Mouse (Mus musculus) frontal cortex, postnatal 14 days (tissue): ENCODE measurements around the gene Vps37b.
"Not testable (repeated sequence)": the region's sequence is repeated elsewhere in the genome, so short reads cannot be mapped to it uniquely, and the experiment has no call there.

Source experiments
- DNase-seq, 2 experiments: peaks; one replicate each; pipeline ENCODE4 v3.0.0; 2022; ENCODE audit warnings: low spot score in 2 of 2

Gene Vps37b

DNA sequence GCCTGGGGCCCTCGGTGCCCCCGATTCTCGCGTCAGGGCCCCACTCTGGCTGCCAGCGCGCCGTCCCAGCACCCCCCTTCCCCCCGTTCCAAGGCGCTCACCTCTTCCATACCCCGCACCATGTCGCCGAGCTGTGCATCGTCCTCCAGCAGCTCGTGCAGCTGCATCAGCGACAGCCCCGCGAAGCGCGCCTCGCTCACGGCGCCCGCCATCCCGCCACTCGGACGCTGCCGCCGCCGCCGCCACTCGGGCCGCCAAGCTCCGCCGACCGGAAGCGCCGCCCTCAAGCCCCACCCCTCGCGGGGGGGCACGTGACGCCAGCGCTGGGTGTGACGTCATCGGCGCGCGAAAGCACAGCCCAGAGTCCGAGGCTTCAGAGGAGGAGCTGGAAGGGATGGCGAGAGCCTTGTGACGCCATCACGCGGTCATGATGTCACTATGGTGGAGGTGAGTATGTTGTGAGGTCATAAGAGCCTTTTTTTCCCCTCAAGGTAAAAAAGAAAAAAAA, at the start of gene Vps37b:
Vps37b (minus strand) TSS at position 270 of the 508 bp plus-strand sequence.
- peak; percentile 82 to 86 for DNase-seq

DNA sequence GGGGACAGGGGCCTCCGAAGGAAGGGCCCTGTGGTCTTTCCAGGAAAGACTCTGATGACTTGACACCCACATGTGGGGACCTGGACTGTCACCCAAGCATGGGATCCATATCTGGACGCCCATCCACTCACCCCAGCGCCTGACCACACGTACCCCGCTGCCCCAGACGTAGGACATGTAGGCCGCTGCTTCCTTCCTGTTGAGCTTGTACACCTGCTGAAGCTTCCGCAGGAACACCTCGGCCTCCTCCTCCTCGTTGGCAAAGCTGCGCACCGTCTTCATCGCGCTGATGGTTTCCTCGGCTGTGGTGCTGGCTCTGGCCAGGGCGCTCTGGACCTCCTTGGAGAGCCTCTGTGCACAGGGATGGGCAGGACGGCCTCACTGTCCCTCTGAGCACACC, 47.8 kb upstream of the Vps37b start:
- no peak for DNase-seq

DNA sequence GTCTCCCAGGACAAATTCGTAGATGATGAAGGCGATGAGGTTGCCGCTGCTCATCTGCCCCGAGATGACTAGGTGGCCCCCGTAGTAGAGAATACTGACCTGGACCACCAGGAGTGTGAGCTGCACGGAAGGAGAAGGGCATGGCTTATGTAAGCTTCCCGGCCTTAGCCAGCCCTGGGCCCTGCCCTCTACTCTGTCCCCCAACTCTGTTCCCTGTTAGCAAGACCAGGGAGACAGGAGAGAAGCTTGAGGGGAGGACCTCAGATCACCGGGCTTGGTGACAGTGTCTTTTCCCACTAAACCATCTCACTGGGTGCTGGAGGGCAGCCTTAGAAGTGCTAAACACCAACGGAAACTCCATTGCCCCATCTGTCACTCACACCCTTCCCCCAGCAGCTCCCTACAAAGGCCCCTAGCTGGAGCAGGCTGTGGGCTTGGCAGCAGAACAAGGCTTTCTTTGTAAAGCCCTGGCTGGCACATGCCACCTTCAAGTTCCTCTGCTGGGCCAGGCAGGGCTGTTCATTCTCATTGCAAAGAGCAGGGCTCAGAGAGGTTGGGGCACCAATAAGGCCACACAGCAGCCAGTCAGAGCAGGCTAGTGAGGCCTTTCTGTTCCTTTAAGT, 46.8 kb upstream of the Vps37b start:
- peak; percentile 41 to 77 for DNase-seq

DNA sequence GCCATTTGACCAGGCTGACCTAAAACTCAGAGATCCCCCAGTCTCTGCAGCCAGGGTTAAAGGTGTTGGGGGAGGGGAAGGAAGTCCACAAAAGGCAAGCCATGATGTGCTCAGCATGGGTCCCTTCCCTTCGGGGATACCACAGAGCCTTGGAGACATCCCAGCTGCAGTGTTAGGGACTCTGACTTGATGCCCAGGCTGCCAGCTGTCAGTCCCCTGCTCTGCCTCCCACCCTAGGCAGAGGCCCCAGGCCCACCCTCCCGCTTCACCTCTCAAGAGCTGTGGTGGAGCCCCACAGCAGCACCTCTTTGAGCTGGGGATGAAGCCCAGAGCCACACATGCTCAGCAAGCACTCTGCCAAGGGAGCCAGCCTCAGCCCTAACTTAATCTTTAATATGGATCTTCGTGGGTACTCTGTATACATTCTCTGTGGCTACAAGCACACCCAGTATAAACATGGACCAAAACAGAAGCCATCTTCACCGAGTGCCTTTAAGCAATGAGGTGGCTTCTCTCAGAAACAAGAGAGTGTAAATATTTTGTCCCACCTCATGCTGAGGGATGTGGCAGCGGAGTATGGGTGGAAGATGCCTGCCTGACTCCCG, 45.9 kb upstream of the Vps37b start:
- no peak for DNase-seq

DNA sequence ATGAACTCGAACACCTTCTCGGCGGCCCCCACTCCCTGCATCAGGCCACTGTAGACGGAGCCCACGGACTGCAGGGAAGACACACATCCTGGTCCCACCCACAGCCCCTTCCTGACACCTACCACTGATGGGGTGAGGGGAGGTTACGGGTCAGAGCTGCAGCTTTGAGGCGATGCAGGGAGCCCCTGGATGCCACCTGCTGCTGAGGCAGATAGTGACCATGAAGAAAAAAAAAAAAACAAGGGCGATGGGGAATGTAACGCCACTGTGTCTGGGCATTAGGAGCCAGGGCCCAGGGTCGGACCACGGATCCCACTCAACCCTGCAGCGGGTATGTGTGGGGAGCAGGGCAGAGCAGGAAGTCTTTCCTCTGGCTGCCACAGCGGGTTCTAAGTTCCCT, 45.2 kb upstream of the Vps37b start:
- no peak for DNase-seq

DNA sequence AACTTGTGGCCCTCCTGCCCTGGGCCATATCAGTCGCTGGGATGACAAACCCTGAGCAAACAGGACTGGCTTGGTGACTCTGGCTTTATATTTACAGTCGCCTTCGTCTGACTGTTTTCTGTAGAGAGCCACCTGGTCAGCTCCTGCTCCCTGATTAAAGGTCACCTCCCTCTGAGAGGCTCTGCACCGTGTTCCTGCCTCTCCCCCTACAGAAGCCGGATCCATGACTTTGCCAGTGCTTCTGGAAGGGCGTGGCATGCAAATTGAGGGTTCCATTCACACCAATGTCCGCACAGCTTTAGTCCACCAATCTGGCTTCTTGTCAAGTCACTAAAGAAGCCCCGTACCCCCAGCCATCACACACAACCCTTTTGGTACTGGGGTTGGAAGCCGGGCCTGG, 44.5 kb upstream of the Vps37b start:
- no peak for DNase-seq

DNA sequence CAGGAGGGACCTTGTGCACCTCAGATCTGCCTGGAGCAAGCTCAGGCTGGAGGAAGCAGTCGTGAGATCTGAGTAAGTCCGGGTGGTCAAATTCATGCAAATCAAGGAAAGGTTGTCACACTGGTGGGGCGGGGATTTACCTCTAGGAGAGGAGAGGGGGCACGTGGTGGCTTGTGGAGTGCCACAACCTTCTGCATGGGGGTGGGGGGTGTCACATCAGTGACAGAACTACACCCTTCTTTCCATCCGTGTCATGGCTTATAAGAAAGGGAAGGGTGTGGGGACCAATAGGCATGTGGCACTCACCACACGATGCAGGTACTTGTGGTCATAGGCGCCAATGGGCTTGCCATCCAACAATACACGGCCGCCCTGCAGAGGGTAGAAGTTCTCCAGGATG, 43.6 kb upstream of the Vps37b start:
- no peak for DNase-seq

DNA sequence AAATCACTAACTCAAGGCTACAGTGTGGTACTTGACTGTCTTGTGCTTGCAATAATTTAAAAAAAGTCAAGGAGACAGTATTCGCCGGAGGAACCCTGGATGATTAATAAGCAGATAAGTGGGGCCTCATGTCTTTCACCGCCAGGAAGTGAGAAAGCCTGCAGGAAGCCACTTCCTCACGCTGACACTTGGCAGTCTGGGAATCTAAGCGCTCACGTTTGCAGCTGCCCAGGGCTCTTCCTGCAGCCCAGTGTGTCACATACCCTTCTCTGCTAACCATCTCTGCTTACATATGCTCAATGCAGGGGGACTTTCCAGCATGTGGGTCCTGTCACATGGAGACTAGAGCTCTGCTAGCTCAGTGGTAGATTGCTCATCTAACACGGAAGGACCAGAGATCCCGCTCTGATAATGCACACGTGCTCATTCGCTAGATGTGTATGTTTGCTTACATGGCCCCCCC, 42.8 kb upstream of the Vps37b start:
- no peak for DNase-seq

DNA sequence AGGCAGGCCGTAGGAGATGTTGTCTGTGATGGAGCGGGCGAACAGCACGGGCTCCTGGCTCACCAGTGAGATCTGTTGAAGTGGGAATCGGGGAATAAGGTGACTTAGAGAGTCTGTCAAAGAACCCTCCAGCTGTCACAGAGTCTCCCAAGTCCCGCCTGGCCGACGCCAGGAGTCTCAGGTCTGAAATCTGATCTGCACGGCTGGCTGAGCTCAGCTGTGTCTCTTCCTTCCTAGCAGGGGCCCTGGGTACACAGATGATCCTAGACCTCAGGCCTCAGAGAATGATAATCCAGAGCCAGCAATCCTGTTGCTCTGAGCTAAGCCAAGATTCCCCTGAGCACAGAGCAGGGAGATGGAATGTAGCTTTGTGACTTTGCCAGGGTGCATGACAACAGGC, 41.6 kb upstream of the Vps37b start:
- no peak for DNase-seq

DNA sequence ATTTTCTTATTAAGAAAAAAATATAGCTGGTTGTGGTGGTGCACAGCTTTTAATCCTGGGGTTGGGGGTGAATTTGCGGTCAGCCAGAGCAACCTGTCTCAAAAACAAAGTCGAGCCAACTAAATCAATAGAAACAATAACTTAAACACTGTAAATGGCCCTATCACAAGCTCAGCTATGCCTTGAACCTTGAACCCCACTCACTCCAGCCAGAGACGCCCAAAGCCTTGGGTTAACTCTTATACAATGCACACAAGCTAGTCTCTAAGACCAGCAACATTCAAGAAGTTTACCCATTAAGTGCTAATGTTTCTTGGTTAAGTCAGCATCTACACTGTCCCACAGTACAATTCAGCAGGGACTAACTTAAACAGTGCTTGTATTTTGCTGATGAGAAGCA, 37.6 kb upstream of the Vps37b start:
- no peak for DNase-seq

DNA sequence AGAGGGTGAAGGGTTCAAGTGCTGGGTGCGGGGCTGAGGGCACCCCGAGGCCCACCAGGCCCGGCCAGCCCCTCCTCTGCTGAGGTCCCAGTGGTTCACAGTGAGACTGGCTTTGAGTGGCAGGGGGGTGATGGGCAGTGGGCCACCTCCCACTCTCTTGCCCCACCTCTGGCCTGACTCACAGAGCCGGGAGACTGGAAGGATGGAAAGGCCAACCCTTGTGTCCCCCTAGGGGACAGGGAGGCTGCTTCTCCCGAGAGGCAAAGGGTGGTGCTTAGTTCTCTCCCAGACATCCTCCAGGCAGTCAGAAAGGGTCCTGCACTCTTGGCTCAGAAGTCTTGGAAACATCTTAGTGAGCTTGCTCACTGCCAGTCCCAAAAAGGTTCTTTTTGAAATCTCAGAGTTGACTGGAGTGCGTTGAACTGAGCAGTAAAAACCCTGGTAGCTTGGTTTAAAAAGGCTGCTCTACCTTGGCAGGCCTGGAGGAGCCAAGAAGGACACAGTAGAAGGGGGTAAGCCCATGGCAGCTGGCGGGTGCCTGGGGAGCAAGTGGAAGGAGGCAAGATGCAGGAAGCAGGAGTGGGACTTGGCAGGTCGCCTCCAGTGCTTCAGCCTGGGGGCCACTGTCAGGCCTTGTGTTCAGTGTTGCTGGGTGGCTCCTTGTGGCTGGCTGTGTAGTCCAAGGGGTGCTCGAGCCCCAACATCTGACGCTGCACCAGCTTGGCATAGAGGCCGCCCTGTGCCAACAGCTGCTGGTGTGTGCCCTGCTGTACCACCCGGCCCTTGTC, 30.2 kb upstream of the Vps37b start:
- DNase-seq = no peak

DNA sequence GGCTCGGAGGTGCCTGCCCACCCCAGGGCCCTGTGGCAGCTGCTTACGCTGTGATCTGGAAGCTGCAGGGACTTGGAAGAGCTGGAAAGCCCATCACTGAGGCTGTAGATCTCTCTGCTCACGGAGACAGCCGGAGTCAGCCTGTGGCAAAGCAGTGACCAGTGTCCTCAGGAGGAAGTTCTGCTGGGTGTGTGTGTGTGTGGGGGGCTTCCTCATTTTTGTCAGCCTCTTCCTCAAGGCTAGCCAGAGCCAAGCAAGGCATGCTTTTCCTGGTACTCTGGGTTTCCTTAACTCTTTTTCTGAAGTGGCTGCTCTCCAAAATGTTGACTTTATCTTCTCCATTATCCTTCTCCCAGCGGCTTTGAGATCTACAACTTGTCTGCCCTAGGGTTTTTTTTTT, 27.6 kb upstream of the Vps37b start:
- DNase-seq = no peak

DNA sequence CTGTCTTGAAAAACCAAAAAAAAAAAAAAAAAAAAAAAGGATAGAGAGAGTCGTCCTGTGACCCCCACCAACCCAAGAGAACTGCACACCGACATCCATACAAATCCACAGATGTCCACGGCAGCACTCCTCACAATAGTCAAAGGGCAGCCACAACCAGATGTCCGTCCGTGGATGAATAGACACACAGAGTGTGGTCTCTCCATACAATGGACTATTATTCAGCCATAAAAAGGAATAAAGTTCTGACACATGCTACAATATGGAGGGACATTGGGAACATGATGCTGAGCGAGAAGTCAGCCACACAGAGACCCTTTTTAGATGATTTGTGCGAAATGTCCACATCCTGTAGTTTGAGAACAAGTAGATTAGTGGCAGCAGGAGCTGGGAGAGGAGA, 26.7 kb upstream of the Vps37b start:
- no peak for DNase-seq

DNA sequence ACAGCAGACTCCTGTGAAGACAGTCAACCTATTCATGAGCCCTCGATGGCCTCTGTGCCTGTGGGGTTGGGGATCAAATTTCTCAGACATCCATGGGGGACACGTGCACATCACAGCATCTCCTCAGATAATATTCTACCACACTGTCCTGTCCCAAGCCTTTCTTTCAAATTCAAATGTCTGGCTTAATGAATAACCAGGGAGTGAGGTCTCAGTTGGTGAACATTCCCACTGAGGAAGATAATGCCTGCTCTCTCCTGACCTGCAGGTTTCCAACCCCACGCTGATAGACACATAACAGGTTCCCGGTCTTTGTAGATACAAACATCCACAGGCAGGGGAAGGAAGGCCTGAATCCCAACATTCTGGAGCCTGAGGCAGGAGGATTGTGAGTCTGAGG, 24.9 kb upstream of the Vps37b start:
- no peak for DNase-seq

DNA sequence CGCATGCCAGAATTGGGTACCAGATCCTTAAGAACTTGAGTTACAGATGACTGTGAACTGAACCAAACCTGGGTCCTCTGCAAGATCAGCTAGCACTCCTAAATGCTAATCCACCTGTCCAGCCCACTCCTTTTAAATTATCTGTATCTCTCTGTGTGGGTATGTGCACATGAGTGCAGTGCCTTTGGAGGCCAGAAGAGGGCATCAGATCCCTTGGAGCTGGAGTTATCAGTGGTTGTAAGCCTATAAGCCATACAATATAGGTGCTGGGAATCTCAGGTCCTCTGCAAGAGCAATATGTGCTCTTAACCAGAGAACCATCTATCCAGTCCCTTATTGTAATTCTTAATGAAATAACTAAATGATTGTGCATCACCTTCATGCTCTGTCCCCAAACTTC, 24.1 kb upstream of the Vps37b start:
- DNase-seq = no peak

DNA sequence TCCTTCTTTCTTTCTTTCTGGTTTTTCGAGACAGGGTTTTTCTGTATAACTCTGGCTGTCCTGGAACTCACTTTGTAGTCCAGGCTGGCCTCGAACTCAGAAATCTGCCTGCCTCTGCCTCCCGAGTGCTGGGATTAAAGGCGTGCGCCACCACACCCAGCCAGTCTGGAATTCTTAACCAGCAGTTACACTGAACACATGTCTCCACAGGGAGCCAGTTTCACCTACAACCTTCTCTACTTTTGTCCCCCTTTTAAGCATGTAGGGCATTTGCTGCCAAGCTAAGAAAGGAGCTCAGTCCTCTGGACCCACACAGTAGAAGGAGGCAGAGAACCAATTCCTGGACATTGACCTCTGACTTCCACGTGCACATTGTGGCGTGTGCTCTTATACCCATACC, 20.6 kb upstream of the Vps37b start:
- DNase-seq = not testable (repeated sequence)

DNA sequence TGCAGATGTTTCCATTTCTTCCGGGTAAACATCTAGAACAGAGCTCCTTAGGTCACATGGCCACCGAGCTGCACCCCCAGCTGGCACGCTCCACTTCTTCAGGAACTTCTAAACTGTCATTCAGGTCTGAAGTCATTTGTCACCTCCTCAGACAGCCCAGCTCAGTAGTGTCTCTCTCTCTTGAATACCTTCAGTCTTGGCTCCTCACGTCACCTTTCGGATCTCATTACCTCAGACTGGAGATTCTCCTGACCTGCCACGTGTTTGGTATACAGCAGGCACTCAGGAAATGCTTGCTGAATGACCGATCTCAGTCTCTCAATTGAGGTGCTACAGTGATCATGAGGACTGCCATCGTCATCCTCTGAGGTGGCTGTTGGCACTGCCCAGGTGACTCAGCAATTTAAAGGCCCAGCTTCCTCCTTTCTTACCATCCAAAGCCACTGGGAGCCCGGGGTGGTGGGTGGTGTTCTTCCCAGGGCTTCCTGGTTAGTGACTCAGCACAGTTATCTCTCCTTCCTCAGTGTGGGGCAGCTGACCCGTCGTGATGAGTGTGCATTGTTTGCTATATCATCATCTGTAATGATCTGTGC, 19.9 kb upstream of the Vps37b start:
- DNase-seq = no peak

DNA sequence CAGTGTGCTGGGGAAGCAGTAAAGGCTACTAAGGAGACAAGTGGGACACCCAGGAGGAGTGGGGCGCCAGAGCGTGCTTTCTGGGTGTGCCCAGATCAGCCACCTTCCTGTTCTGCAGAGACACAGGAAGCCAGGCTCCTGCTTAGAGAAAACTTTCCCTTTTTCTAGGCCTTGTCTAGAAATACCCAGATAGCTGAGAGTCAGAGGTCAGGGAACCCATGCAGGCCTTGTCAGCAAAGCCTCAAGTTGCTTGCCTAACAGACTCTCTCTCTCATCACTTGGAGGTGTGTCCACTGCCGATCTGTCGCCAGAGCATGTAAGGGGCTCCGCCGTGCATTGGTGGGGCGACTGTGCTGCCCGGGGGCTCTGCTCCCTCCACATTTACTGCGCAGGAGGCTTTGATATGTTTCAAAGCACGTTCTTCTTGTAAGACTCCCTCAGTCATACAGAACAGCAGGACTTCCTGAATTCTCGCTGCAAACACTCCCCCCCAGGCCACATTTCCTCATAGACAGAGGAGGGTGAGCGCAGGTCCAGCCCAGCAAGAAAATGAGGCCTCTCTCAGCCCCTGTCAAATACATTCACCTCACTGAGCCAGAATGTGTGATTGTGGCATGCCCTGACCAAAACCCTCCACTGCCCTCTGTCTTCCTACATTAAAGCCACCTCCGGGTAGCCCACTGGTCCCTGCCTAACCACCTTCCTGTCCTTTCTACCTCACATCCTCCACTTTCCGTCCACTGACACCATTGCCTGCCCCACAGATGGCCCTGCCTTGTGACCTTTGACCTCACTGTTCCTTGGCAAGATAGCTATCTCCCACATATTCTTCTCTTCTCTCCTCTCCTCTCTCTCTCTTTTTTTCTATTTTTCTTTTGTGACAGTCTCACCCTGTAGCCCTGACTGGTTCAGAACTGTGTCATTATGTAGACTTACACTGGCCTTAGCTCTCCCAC, 18.3 kb upstream of the Vps37b start:
- DNase-seq = no peak

DNA sequence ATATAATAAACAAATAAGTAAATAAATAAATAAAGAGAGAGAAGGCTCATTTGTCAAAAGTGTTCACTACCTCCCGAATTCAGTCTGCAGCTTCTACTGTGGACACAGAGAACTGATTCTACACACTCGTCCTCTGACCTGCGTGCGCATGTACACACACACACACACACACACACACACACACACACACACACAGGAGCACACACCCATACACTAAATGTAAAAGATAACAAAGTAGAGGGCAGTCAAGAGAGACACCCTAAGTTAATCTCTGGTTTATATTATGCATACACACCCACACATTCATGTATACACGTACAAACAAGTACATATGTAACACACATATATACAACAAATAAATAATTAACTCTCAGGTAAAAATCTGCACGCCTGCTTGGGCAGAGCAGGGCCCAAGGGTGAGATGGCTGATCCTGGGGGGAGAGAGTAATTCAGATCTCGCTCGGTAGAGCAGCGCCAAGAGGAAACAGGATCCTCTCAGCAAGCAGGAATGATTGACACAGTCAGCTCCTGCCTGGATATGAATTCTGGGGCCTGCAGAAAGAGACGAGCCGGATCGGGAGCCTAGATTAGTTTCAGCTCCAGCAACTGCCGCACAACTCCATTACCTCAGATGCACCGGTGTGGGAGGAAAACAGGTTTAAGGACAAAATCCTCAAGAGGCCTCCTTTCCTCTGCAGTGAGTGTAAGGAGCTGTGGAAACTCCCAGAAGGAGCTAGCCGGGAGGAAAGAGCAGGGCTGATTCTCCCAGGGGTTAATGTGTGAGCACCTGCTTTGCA, 17.4 kb upstream of the Vps37b start:
- no peak for DNase-seq

DNA sequence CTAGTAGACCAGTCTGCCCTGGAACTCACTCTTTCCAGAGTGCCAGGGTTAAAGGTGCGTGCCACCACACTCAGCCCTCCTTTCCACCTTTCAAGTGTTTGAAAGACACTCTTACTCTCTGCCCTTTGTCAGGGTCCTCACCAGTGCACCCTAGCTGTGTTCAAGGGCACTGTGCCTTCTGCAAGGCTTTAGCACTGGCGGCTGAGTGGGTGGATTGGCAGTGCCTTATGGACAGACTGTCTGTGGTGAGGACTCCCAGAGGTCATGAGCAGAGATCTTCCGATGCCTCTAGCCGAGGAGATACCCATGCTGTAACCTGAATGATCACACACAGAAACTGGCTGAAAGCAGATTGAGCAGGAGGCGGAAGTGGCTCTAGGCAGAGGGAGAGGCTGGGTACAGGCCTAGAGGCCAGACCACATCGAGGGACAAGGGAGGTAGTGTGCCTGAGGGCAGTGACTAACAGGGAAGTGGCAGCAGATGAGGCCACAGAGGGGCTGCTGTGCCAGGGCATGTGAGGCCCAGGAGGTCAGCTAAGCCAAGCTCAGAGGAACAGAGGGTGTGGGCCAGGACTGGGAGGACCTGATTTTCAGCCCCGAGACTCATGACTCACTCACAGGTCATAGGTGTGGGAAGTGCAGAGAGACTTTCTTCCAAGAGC, 14.8 kb upstream of the Vps37b start:
- no peak for DNase-seq
